Mouse (Mus musculus) hematopoietic stem cell, adult 5-6 weeks (primary cell): Measurements from ENCODE around the gene Bri3bp. TPM values are rescaled to one million over a fixed set of nuclear protein-coding genes. Genes with fewer than 3 reads are reported as not detected.

ENCODE experiments used
- ATAC-seq, 2 experiments: fragments of 125-278 bp in 1 of 2; replicated peaks in 1 of 2; 2 replicates each; pipeline ENCODE4 v1.8.0; 2016 to 2017; ENCODE audit warnings: inconsistent platforms in 2 of 2, mild to moderate bottlenecking in 2 of 2, moderate number of reproducible peaks in 2 of 2, low read depth in 1 of 2, moderate TSS enrichment in 1 of 2; ENCODE audit not compliant: low FRiP score in 2 of 2, poor library complexity in 2 of 2, severe bottlenecking in 2 of 2, insufficient read depth in 1 of 2, low TSS enrichment in 1 of 2
- total RNA-seq: library from RNA; stranded (forward); fragments of 172-1452, 232-1000 nt; gene quantifications from 2 replicates; pipeline ENCODE4 v1.2.3, GENCODE M21; 2017

Bri3bp gene
- total RNA-seq, 1 experiment from 2014 or later, result 23.0 TPM

DNA sequence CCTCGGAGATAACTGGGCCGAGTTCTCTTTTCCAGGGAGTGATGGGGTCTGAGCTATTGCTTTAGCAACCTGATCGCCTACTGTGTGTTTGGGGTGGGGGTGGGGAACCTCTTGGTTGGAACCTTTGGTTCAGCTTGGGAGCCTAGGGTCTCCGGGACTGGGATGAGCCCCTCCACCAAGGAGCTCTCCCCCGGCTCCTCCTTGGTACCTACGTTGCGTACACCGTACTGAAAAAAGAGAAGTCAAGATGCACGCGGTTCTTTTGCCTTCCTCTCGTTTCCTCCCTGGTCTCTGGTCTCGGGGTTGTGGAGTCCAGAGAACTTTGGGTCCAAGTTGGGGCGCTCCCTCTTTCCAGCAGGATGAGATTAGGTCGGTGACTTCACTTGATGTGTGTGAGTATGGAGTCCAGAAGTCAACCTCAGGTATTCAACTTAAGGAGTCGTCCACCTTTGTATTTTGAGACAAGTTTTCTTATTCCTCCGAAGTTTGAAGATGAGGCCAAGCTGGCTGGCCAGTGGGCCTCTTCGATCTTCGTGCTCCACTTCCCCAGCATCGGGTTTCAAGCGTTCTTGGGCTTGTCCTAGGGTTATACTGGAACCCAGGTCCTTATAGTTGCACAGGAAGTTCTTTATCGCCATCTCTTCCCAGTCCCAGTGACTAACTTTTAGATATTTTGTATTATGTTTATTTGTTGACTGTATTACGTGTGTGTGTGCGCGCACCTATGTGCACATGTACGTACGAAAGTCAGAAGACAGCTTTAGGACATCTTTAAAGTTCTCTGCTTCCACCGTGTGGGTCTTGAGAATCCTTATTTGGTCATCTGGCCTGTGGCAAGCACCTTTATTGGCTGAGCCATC, 998 bp downstream of the Bri3bp start:
- ATAC-seq, result peak; percentile 33 to 50; a peak in 2 of 4 replicates

DNA sequence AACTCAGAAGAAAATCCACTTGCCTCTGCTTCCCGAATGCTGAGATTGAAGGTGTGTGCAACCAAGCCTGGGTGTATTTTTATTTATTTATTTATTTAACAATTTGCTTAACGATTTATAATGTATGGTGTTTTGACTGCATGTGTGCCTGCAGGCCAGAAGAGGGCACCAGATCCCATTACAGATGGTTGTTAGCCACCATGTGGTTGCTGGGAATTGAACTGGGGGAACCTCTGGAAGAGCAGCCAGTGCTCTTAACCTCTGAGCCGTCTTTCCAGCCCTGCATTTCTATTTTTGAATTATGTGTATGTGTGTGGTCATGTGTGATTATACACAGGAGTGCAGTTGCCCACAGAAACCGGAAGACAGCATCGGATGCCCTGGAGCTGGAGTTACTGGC, 2.0 kb downstream of the Bri3bp start:
- ATAC-seq, result no peak

DNA sequence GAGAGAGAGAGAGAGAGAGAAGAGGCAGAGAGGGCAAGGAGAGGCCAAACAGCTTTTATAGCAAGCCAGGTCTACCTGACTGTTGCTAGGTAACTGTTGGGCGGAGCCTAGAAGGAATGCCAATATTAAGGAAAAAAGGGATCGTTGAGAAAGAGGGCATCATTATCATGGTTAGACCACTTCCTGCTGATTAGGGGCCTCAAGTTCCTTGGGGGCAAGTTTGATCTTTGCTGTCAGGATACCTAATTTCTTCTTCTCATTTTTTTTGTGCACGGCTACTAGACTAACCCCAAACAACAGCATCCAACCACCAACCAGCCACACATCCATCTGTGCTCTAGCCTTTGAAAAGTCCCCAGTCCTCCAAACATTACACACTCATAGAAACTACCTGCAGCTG, 2.5 kb downstream of the Bri3bp start:
- no peak for ATAC-seq

DNA sequence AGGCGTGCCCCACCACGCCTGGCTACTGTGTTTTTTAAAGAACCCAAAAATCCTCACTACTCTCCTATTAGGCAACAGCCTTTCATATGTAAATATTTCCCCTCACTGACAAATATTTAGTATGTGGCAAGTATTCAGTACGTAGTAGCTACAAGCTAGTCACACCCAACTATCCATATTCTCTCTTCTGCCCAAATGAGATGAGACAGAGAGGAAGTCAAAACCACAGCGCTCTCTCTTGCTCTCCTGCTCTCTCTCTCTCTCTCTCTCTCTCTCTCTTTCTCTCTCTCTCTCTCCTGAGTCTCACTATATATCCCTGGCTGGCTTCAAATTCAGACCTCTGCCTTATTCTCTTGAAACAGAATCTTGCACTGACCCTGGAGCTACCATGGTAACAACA, 3.2 kb downstream of the Bri3bp start:
- peak in 1 of 2 experiments; percentile 17; a peak in 1 of 4 replicates for ATAC-seq

DNA sequence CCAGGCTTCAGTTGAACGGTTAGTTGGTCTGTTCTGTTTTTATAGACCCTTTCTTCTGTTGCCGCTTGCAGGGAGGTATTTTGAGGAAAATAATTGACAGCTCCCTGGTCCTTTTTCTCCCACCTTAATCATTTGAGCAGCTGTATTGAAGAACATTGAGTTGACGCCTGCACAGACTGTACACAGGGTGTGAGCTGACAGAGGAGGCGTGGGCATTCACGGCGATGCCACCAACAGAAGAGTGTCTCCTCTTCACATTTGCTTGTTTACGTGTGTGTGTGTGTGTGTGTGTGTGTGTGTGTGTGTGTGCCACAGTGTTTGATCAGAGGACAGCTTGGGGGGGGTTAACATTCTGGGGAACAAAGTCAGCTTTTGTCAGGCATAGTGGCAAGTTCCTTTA, 5.0 kb downstream of the Bri3bp start:
- ATAC-seq, result no peak

DNA sequence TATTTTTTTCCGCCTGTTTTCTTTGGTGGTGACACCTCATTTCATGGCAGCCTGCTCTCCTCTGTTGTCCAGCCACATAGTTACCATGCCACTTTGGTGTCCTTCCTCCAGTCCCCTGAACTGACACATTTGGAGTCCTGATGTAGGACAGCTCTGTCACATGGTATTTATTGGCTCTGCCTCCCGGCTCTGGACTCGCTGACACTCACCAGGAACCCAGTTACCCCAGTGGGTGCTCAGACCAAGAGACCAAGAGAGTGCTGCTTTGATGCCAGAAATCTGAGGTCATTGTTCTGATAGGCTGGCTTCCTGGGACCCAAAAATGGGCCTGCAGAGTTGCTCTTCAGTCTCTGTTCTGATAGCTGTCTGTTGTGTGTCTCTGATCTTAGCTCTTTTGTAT, 6.7 kb downstream of the Bri3bp start:
- ATAC-seq, result no peak

DNA sequence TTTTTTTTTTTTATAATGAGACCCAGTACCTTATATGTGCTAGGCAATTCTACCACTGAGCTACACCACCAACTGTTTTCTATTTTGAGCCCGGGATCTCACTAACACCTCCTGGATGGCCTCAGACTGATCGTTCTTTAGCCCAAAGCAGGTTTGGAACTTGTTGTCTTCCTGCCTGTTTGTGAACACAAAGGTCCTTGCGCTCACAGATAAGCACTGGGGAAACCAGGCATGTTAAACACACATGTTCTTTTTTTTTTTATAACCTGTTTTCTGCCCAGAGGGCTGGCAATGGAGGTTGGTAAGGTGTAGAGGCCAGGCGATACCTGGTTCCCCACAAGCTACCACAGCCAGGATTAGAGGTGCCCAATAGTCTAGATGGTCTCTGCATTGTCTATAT, 7.3 kb downstream of the Bri3bp start:
- no peak for ATAC-seq

DNA sequence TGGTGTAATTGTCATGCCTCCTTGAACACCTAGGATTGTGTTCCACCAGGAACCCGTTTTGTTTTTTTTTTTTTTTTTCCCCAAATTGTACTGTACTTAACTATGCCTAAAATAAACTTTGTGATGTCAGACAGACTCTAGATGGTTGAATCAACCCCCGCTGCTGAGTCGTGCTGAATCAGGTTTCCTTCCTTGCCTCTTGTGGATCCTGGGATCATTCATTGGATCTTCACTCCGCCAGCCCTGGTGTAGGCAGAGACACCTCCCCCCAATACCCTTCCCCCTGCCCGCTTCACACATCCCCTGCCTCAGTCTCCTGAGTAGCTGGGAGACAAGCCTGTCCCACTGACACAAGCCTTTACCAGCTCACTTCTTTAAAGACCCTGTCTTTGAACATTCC, 7.9 kb downstream of the Bri3bp start:
- ATAC-seq, result no peak

DNA sequence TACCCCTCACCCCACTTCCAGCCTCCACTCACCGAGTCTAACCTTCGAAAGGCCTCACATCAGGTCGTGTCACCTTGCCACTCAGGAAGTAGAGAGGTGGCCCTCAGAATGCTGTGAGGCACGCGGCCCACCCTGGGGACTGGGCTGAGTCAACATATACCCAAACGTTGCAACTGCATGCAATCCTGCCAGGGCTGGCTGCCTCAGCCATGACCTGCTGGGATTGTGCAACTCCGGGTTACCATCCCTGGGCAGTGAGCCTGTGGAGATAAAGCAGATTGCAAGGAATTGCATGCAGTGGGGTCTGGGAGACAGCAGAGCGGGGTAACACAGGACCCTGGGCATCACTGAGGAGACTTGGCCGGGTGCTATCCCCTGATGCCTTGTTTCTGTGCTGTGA, 11.2 kb downstream of the Bri3bp start:
- no peak for ATAC-seq

DNA sequence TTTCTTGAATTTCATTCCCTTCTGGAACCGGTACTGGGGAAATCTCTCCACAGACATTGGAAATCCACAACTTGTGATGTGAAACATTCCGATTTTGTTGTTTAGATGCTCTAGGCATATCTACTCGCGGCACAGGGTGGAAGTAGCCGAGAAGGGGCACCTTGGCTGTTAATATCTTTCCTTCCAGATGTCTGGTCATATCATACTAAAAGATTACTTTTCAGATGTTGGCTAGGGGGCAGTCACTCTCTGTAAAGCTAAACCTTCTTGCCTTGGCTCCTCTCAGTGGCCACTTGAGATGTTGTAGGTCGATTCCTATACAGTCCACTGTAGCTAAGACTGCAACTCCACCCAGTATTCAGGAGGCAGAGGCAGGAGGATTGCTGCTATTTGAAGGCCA, 14.7 kb downstream of the Bri3bp start:
- no peak for ATAC-seq

DNA sequence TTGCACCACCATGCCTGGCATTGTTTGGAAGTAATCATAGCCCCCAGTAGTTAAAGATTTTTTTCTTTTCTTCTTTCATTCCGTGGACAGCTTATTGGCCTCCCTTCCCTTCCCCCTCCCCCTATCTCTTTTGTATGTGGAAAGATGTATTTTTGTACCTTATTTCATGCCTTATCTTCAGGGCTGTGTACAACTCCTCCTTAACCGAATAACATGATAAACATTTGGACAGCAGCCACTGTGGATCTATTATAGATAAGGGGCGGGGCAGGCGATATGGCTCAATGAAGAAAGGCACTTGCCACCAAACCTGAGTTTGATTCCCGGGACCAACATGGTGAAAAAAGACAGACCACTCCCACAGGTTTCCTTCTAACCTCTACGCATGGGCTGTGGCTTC, 16.2 kb downstream of the Bri3bp start:
- ATAC-seq, result no peak

DNA sequence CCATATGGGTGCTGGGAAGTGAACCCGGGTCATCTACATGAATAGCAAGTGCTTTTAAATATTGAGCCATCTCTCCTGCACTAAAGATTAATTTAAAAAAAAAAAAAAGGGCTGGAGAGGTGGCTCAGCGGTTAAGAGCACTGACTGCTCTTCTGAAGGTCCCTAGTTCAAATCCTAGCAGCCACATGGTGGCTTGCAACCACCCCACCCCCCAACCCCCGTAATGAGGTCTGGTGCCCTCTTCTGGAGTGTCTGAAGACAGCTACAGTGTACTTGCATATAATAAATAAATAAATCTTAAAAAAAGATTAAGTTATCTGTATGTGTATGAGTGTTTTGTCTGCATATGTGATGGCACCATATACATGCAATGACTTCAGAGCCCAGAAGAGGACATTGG, 19.2 kb downstream of the Bri3bp start:
- no peak for ATAC-seq

DNA sequence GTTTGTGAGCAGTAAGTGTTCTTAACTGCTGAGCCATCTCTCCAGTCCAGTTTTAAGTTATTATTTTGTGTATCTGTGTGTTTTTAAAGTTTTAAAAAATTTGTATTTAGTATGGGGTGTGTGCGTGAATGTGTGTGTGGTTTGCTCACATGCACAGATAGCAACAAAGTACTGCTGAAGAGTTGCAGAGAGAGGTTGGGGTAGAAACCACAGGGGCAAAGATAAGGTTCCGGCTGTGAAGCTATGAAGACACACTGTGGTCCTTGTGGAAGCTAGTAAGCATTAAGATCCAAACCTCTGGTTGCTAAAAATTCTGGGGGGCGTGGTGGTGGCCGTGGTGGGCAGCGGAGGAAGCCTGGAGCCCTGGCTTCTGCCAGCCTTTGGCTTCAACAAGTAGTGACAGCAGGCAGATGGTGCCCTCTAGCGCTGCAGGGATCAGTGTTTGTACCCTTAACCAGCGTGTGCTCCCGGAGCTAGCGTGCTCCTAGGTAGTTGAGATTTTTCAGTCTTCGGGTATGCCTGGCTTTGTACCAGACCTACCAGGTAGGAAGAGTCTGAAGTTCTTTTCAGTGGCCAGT, 20.6 kb downstream of the Bri3bp start:
- peak; percentile 53 to 65 for ATAC-seq

DNA sequence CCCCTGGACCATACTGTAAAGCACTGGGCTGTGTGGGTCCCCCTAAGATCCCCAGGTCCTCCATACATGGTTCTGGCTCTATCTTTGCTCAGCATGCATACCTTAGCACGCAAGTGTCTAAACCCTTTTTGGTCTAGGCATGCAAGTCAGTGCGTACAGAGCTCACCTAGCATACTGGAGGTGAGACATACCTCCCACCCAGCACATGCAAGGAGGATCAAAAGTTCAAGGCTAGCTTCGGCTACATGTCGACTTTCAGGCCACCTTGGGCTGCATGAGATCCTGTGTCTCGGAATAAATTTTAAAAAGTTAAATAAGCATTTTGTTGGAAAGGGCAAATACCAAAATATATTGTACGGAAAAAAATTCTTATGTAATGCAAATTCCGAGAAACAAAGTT, 23.8 kb downstream of the Bri3bp start:
- ATAC-seq, result no peak

DNA sequence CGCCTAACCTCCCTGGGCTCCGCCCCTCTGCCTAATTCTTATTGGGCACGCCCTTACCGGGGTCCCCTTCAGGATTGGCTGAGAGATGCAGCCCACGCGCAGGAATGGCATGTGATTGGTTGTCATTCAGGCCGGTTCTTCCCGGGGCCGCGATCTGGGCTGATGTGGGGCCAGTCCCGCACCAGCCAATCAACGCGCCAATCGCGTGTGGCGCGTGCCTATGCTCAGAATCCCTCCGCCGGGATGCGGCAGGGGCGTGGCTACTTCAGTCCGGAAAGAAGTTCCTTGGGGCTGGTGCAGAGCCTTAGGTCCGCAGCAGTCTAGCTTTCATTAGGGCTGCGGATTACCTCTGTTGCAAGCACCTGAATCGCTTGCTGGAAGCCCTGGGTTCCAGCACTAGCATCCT, 24.3 kb downstream of the Bri3bp start:
- ATAC-seq, result peak; percentile 99

DNA sequence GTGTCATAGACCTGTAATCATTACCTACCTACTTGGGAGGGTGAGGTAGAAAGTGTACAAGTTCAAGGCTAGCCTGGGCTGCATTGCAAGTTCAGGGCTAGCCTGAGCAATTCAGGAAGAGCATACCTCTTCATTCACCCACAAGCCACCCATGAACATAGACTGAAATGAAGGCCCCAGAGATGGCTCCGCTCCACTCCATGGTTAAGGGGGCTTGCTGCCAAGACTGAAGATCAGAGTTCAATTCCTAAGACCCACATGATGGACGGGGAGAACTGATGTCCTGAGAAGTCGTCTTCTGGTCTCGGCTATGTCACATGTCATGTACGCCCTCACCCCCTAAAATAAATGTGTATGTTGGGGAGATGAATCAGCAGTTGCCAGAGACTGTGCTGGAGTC, 25.1 kb downstream of the Bri3bp start:
- no peak for ATAC-seq

DNA sequence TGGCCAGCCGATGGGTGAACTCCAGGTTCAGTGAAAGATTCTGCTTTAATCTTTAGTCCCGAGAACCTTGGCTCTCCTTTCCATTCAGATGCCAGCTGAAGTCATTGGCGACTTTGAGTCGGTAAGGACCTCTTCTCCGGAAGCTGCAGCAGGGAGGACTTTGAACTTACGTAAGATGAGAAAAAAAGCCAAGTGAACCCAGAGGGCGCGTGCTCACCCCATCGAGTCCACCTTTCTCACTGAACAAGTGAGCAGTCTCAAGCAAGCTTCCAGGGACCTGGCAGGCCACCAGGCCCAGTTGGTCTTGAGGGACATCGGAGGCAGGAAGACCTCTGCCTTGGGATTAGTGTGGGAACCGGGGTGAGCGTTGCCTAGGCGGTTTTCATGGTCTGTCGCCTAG, 25.9 kb downstream of the Bri3bp start:
- ATAC-seq, result no peak

DNA sequence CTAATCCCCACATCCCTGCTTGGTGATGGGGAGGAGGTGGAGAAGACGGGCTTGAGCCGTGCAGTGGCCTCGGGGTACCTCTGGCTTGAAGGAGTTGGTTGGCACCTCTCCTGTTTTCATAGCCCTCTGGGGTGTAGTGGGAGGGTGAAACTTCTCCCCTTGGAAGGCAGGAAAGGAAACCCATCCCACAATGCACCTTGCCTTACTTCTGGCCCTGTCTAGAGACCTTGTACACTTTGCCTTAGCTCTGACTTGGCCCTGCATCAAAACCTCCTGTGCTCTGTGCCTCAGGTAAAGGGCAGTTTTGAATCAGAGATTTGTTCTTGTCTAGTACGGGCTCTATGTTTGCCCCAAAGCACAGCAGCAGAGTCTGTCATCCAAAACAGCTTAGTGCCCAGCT, 29.3 kb downstream of the Bri3bp start:
- ATAC-seq, result no peak
